Mouse (Mus musculus) hindbrain, embryonic 14.5 days (tissue): ENCODE results near the gene Pidd1. TPM values are rescaled to one million over a fixed set of nuclear protein-coding genes. Genes with fewer than 3 reads are reported as not detected.

Source experiments
- ATAC-seq: fragments of 200-750 bp; cut with Nextera tagmentation; 2 replicates; pipeline ENCODE4 v1.8.0; 2017; ENCODE audit warnings: moderate number of reproducible peaks, mild to moderate bottlenecking, moderate TSS enrichment, moderate library complexity; ENCODE audit not compliant: low FRiP score
- DNase-seq: peaks from one replicate; pipeline ENCODE4 v3.0.0-alpha.2; 2015; ENCODE audit warnings: low spot score
- H3K27ac ChIP-seq: fragments of 300-500 bp; sonication (generic); 2 replicates; pipeline ENCODE4 v1.5.1; 2014; ENCODE audit warnings: mild to moderate bottlenecking, moderate library complexity
- H3K27me3 ChIP-seq: fragments of 300-500 bp; sonication (generic); 2 replicates; pipeline ENCODE4 v1.6.1; 2014; ENCODE audit warnings: mild to moderate bottlenecking, low read length, mixed read lengths; ENCODE audit not compliant: control insufficient read depth, insufficient read depth
- H3K36me3 ChIP-seq: fragments of 300-500 bp; sonication (generic); replicated peaks from 2 replicates; pipeline ENCODE4 v1.6.1; 2014; ENCODE audit not compliant: control insufficient read depth, insufficient read depth
- H3K4me1 ChIP-seq: fragments of 300-500 bp; sonication (generic); replicated peaks from 2 replicates; pipeline ENCODE4 v1.6.1; 2014; ENCODE audit warnings: antibody characterized with exemption, low read length, mixed read lengths; ENCODE audit not compliant: control insufficient read depth, insufficient read depth
- H3K4me2 ChIP-seq: fragments of 300-500 bp; sonication (generic); replicated peaks from 2 replicates; pipeline ENCODE4 v1.6.1; 2014; ENCODE audit warnings: mild to moderate bottlenecking, moderate library complexity
- H3K4me3 ChIP-seq: fragments of 300-500 bp; sonication (generic); replicated peaks from 2 replicates; pipeline ENCODE4 v1.5.1; 2014; ENCODE audit warnings: mild to moderate bottlenecking, low read length
- H3K9ac ChIP-seq: fragments of 300-500 bp; sonication (generic); 2 replicates; pipeline ENCODE4 v1.6.1; 2014
- H3K9me3 ChIP-seq: fragments of 300-500 bp; sonication (generic); 2 replicates; pipeline ENCODE4 v1.6.1; 2016; ENCODE audit warnings: low read length; ENCODE audit not compliant: control insufficient read depth
- WGBS: fragments of 180-500 bp; shearing (Covaris S2); extraction: QIAGEN DNeasy Blood & Tissue Kit; methylation state at CpG from one replicate; pipeline ENCODE4 v1.1.7; 2014; 5-methylcytosine and 5-hydroxymethylcytosine counted together
- polyA plus RNA-seq: library from polyadenylated mRNA; unstranded; fragments of >200 nt; fragmentation: Nextera tagmentation; extraction: Ambion mirVana; gene quantifications from 2 replicates; pipeline ENCODE4 v1.2.1, GENCODE M21; 2014

Gene Pidd1
- polyA plus RNA-seq, 1 experiment from 2014 or later, result 4.2 TPM

- H3K4me2 ChIP-seq, result peak within 1 kb of the TSS; percentile 63
- ATAC-seq, result peak; percentile 82
- H3K9me3 ChIP-seq, result no peaks in the 10 kb centered on the region
- H3K9ac ChIP-seq, result peak within 1 kb of the TSS; percentile 94
- peak; percentile 82 for DNase-seq
- H3K4me1 ChIP-seq, result peaks cover 20% of the 10 kb centered on the region
- H3K27me3 ChIP-seq, result 0 out of 2 replicates have a peak, but pooled peaks cover 7% of the 10 kb centered on the region
- H3K36me3 ChIP-seq, result peaks cover 26% of the 10 kb centered on the region
- under 1% methylated on average over 87 of the region's 87 CpGs for WGBS
- peak within 1 kb of the TSS; percentile 93 for H3K27ac ChIP-seq
- peak within 1 kb of the TSS; percentile 69 for H3K4me3 ChIP-seq
These were observed 31.4 kb upstream of the Pidd1 start, which contains the start of the genes Polr2l and Tspan4 for GRCm38 (mm10) chr7:141475011-141475804. Gene Polr2l (minus strand): TSS chr7:141475132. Gene Tspan4 (plus strand): TSS chr7:141475240.

- Histone ChIP-seq H3K4me1 (peaks cover 30% of the 10 kb centered on the region), H3K27ac (no peak overlapping the region), H3K36me3 (peaks cover 31% of the 10 kb centered on the region), H3K9me3 (no peaks in the 10 kb centered on the region), H3K27me3 (0 out of 2 replicates have a peak, but pooled peaks cover 7% of the 10 kb centered on the region), H3K4me2 (peak overlapping the region; percentile 63), H3K9ac (peak overlapping the region; percentile 94), H3K4me3 (peak overlapping the region; percentile 69)
- DNase-seq (no peak), ATAC-seq (no peak)
- WGBS, result 12% methylated on average over 5 of the region's 5 CpGs
These were observed 30.3 kb upstream of the Pidd1 start for GRCm38 (mm10) chr7:141474160-141474559.

- H3K4me1 ChIP-seq, result peaks cover 43% of the 10 kb centered on the region
- H3K27ac ChIP-seq, result no peak overlapping the region
- H3K36me3 ChIP-seq, result peaks cover 31% of the 10 kb centered on the region
- DNase-seq, result no peak
- no peak overlapping the region for H3K9ac ChIP-seq
- 90% methylated on average over 6 of the region's 6 CpGs for WGBS
- no peak for ATAC-seq
- no peak overlapping the region for H3K4me3 ChIP-seq
- H3K27me3 ChIP-seq, result 0 out of 2 replicates have a peak, but pooled peaks cover 7% of the 10 kb centered on the region
- no peaks in the 10 kb centered on the region for H3K9me3 ChIP-seq
- H3K4me2 ChIP-seq, result no peak overlapping the region
These were observed 28.9 kb upstream of the Pidd1 start for GRCm38 (mm10) chr7:141472763-141473162.

- Histone ChIP-seq H3K9ac (no peak overlapping the region), H3K4me1 (peaks cover 43% of the 10 kb centered on the region), H3K27me3 (0 out of 2 replicates have a peak, but pooled peaks cover 7% of the 10 kb centered on the region), H3K27ac (no peak overlapping the region), H3K4me3 (no peak overlapping the region), H3K4me2 (no peak overlapping the region), H3K9me3 (no peaks in the 10 kb centered on the region), H3K36me3 (peaks cover 31% of the 10 kb centered on the region)
- ATAC-seq, result no peak
- WGBS, result 82% methylated on average over 6 of the region's 6 CpGs
- no peak for DNase-seq
These were observed 28.4 kb upstream of the Pidd1 start for GRCm38 (mm10) chr7:141472226-141472625.

GRCm38 (mm10) chr7:141471236-141471635 lies 27.4 kb upstream of the Pidd1 start:
- Histone ChIP-seq H3K4me2 (no peak overlapping the region), H3K36me3 (peaks cover 31% of the 10 kb centered on the region), H3K4me3 (no peak overlapping the region), H3K27me3 (peaks cover 14% of the 10 kb centered on the region; the same call in 1 of the 2 replicates), H3K27ac (no peak overlapping the region), H3K9ac (no peak overlapping the region), H3K9me3 (no peaks in the 10 kb centered on the region), H3K4me1 (peaks cover 48% of the 10 kb centered on the region)
- no peak for DNase-seq
- WGBS, result 86% methylated on average over 1 of the region's 1 CpGs
- ATAC-seq, result no peak

- no peak for ATAC-seq
- Histone ChIP-seq H3K27me3 (peaks cover 14% of the 10 kb centered on the region), H3K4me1 (peaks cover 41% of the 10 kb centered on the region), H3K4me2 (no peak overlapping the region), H3K9ac (no peak overlapping the region), H3K9me3 (no peaks in the 10 kb centered on the region), H3K36me3 (peaks cover 31% of the 10 kb centered on the region), H3K4me3 (no peak overlapping the region), H3K27ac (no peak overlapping the region)
- no peak for DNase-seq
- WGBS, result 94% methylated on average over 10 of the region's 10 CpGs
These were observed 26.8 kb upstream of the Pidd1 start for GRCm38 (mm10) chr7:141470637-141470944.

GRCm38 (mm10) chr7:141469901-141470636 lies 26.2 kb upstream of the Pidd1 start:
- DNase-seq (no peak), ATAC-seq (no peak)
- WGBS, result 95% methylated on average over 18 of the region's 18 CpGs
- peaks cover 19% of the 10 kb centered on the region for H3K27me3 ChIP-seq
- H3K36me3 ChIP-seq, result peaks cover 31% of the 10 kb centered on the region
- peak overlapping the region; percentile 71 for H3K4me2 ChIP-seq
- peaks cover 40% of the 10 kb centered on the region for H3K4me1 ChIP-seq
- H3K4me3 ChIP-seq, result no peak overlapping the region
- H3K27ac ChIP-seq, result no peak overlapping the region
- H3K9me3 ChIP-seq, result no peaks in the 10 kb centered on the region
- H3K9ac ChIP-seq, result peak overlapping the region; percentile 74

- Histone ChIP-seq H3K36me3 (peaks cover 31% of the 10 kb centered on the region), H3K9me3 (no peaks in the 10 kb centered on the region), H3K4me1 (peaks cover 40% of the 10 kb centered on the region), H3K27ac (peak overlapping the region; percentile 89), H3K4me2 (peak overlapping the region; percentile 71), H3K4me3 (peak overlapping the region; percentile 35), H3K27me3 (peaks cover 26% of the 10 kb centered on the region), H3K9ac (peak overlapping the region; percentile 74)
- no peak for DNase-seq
- WGBS, result 68% methylated on average over 6 of the region's 6 CpGs
- ATAC-seq, result no peak
These were observed 25.5 kb upstream of the Pidd1 start for GRCm38 (mm10) chr7:141469352-141469751.

- peaks cover 31% of the 10 kb centered on the region for H3K36me3 ChIP-seq
- H3K9me3 ChIP-seq, result no peaks in the 10 kb centered on the region
- DNase-seq (peak; percentile 69), ATAC-seq (peak; percentile 83)
- H3K4me3 ChIP-seq, result peak overlapping the region; percentile 35
- peak overlapping the region; percentile 74 for H3K9ac ChIP-seq
- peak overlapping the region; percentile 71 for H3K4me2 ChIP-seq
- peak overlapping the region; percentile 89 for H3K27ac ChIP-seq
- H3K27me3 ChIP-seq, result peaks cover 33% of the 10 kb centered on the region
- 16% methylated on average over 8 of the region's 8 CpGs for WGBS
- H3K4me1 ChIP-seq, result peaks cover 33% of the 10 kb centered on the region
These were observed 24.8 kb upstream of the Pidd1 start for GRCm38 (mm10) chr7:141468522-141469211.
